Mouse (Mus musculus): ENCODE measurements at regions not wholly inside any gene's neighbourhood (a gene's known extent, or its start where the extent isn't known, plus 50 kb on each side); places are given as distances from the start of the nearest gene placed in this dataset.

GRCm38 (mm10) chr7:72504268-72504667 lies 197.9 kb upstream of the Mctp2 start:
- no peak for DNase-seq

DNA sequence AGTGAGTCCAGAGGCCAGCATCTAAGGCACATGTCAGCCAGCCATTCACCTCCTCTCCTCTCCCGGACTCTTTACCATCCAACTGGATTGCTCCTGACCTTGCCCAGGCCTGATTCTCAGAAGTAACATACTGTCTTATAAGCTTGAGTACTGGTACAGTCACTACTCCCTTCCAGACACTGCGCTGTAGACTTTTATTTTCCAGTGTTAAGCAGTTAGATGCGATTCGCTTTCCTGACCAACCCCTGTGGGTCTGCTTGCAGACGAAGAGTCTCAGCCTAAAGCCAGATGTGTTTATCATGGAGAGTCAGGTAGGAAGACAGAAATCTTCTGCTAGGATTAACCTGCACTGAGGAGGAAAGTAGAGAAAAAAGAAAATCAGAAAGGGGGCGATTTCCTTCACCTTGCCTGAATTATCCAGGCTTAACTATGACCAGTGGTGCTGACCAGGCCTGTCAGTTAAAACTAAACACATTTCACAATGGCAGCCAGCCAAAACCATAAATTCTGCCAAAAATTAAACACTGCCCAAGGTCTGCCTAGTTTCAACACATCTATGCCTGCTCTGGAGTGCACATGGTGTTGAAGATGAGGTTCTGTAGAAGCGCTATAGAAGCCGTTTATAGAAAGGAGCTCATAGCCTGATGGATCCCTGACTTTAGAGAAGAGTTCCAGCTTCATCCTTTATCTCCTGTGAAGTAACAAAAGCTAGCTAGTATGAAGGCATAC lies 199.5 kb upstream of the Mctp2 start:
- DNase-seq, result no peak

- DNase-seq, result no peak
Observed at GRCm38 (mm10) chr7:72507946-72508345, 201.5 kb upstream of the Mctp2 start.

- DNase-seq, result no peak
Observed at GRCm38 (mm10) chr7:72510116-72510515, 203.7 kb upstream of the Mctp2 start.

- DNase-seq, result no peak
Observed at GRCm38 (mm10) chr7:72513446-72513845, 207.0 kb upstream of the Mctp2 start.

- no peak for DNase-seq
Observed at GRCm38 (mm10) chr7:72514851-72515250, 208.4 kb upstream of the Mctp2 start.

DNA sequence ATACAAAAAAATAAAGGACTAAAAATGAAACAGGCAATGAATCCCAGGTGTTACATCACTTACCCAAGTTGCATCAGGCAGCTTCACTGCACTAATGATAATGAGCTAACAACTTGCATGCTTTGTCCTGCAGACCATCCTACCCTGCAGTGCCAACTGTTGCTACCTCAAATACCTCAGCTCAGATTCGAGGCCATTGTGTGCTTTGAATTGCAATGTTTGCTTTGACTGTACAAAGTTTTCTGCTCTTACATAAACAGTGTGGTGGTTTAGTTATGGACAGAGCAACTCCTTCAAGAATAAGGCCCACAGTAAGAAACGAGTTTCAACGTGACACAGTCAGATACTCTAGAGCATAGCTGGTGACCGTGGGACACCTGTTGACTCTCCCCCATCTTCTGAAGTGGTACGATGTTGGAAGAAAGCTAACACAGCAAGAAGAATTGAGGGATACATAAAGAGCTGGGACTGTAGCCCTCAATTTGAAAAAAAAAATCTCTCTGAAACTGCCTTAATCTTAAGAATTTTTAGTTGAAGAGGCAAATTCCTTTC lies 212.1 kb upstream of the Mctp2 start:
- DNase-seq, result no peak

- no peak for DNase-seq
Observed at GRCm38 (mm10) chr7:72519359-72520115, 213.1 kb upstream of the Mctp2 start.

DNA sequence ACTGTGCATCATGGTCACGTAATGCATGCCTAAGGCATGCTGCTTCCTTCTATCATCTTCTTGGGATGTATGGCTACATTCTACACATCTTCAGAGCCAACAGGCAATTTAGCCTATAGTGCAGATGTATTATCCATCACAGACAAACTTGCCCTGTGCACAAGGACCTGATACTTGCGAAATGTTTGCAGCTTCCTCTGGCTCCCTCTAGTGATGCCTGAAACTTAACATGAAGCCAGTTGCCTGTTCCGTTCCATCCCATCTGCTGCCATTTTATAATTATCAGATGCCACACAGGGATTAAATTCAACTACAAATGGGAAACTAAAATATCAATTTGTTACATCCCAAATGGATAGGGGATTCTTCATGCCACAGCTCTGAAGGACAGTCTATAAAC lies 222.5 kb upstream of the Mctp2 start:
- no peak for DNase-seq

DNA sequence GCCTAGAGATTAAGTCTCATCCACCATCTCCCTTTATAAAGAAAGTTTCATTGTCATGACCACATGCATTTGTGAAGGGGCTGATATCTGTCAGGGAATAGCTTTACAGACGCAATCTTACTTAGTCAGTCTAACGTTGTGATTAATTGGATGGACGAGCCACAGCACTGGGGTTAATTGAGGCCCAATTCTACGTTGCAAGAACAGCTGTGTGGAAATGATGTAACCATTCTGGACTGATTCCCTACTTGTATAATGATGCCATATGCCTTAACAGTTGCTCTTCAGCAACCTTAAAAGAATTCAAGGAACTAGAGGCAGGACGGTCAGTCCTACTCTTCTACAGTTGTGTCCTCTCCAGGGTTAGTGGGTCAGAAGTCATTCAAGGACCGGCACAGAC lies 231.9 kb upstream of the Mctp2 start:
- DNase-seq, result no peak

GRCm38 (mm10) chr7:72539915-72540314 lies 233.5 kb upstream of the Mctp2 start:
- DNase-seq, result no peak

DNA sequence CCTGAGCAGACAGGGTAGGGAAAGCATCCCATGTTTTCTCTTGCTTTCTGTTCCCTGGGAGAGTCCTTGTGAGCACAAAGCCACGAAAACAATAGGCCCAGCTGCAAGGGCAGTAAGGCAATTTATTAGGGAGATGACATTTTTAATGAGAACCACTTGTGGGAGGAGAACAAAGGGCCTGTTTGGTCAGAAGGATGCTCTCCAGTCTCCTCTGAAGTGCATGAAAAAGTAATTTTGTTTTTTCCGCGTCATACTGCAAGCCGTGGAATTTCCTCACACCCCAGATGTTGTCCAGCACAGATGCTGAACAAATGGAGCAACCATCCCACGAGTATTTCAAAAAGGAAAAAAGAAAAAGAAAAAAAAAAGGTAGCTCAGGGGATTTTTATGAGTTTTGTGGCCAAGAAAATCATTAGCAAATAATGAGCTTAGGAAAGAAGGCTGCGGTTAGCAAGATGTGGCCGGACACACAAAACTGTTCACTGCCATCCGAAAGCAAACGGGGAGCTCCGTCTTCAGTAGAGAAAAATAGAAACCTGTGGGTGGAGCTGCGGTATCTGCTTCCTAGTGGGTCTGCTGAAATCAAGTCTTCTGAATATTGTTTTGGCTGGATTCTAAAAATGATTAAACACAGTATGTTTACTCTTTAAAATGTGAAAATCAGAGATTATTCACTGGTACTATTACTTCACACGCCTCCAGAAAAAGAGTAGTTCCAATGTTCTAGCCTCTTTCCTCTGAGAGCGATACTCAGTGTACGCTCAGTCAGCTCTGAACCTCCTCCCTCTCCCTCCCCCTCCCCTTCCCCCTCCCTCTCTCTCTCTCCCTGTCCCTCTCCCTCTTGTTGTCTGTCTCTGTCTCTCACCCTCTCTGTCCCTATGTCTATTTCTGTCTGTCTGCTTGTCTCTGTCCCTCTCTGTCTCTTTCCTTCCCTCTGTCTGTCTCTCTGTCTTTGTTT lies 235.4 kb upstream of the Mctp2 start:
- no peak for DNase-seq

DNA sequence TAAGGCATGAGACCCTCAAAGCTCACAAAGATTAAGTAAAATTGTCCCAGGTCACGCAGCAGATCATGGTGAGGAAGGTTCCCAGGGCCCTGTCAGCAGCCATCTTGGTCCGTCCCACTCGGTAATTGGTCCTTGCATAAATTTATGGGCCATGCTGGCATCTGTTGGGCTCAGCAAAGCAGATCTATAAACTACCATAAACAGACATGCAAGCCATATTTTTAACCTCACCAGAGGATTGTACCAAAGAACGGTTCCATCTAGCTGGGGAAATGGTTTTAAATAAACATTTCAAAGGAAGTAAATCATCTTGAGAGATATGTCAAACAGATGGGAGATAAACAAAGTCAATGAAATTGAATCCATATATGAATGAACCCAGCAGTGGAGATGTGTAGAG lies 237.1 kb upstream of the Mctp2 start:
- no peak for DNase-seq

DNA sequence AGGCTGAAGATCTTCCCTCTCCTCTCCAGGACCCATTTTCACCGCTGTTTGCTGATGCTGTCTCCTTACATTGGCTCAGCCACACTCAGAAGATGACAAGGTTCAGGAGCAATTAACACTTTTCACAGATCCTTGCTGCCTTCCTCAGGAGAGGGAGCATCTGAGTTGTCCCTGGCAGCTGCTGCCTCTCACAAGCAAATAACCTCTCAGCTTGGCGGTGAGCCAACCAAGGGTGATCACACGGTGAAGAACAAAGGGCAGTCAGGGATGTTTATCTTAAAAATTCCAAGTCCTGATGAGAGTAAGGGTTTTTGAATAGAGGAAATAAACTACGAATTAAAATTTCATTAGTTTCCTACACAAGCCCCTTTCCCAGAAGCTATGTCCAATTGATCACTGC lies 237.5 kb upstream of the Mctp2 start:
- DNase-seq, result no peak

DNA sequence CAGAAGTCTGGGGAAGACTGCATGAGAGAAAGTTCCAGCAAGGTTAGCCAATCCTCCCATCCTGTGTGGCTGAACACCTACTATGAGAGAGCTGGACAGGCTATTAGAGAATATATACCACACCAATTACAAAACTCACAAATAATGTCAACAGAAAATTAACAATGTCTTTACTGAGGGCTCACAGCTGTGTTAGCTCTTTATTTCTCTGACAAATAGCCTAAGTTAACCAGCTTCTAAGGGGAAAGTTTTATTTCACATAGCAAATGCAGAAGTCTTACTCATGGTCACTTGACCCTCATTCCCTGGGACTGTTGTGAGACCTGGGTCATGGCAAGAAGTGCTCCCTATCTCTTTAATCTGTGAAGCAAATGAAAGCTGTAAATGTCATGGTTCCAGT lies 261.0 kb upstream of the Mctp2 start:
- DNase-seq, result no peak

DNA sequence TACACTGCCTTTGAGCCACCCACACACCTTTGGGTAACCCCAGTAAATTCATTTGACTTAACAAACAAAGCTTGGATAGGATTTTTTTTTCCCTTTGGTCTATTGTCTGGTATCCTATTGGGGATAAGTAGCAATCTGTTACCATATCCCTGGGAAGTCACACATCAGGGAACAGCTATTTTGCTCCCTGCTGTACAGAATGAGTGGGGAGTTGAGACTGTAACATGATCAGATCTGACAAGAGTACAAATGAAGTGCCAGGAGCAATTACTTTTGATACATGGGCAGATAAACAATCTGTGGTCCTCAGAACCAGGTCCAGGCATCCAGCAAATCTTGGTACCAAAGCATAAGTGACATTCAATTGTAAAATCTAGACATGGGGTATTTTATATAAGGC lies 262.8 kb upstream of the Mctp2 start:
- DNase-seq, result no peak

DNA sequence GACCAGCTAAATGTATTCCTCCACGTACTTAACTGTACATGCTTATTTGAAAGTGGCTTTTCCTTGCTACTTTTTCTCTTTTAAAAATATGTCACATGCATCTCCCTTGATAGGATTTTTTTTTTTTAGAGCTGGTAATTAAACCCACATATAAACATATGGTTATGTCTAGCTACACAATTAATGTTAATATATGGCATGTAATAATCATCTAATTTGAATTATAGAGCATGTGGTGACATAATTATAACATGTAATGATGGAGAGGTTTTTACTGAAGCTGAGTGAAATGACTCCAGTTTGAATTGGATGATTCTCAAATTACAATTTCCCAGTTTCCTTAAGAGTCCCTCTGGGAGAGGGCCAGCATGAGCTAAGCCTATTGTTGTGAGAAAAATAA lies 267.9 kb upstream of the Mctp2 start:
- DNase-seq, result no peak

- no peak for DNase-seq
Observed at GRCm38 (mm10) chr7:72584427-72584826, 278.0 kb upstream of the Mctp2 start.

DNA sequence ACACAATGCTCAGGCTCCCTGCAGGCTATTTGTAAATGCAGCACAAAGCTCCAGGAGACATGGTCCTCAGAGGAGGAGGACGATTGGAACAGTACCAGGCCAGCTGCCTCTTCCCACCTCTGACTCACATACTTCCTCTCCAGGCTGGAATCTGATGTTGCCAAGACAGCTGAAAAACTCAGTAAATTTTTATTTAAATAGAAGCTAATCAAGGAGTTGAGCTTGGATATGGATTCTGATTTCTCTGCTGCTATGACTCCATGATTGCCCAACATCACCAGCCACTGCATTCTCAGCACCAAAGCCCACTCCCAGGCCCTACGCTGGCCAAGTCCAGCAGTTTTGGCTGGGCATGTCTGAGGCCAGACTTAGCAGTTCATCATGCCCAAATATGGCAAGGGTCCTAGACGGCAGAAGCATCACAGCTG lies 282.8 kb upstream of the Mctp2 start:
- no peak for DNase-seq

- DNase-seq, result no peak
Observed at GRCm38 (mm10) chr7:72590351-72591115, 284.1 kb upstream of the Mctp2 start.

DNA sequence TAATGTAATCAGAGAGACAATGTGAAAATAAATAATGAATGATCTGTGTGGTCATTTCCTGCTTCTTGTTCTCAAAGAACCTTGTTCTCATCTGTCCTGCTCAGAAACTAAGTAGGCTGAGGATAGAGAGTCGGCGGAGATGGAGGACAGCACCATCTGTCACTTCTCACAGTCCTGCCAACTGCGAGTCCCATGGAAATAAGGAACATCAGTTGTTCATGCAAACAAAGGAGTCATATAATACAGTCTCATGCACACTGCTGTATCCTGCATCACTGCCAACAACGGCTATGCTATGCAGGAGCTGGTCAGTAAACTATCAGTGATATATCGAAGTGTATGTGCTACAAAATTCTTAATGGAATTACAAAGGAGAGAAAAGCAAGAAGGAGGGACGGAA lies 285.7 kb upstream of the Mctp2 start:
- no peak for DNase-seq

DNA sequence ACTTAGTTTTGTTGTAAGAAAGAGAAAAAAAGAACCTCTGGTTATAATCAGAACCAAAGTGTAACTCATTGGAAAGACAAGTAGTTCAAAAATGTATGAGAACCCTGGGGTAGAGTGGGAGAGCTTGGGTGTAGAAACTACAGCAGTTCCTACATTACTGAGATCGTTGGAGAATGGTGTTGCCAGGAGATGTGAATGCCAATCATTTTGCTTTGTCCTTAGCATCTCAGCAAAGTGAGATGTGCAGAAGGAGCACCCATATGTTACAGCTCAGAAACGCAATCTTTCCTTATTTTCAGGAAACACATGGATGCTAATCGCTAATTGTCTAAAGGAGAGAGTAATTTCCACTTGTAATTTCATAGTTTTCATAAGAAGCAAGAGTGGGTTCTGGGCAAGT lies 286.2 kb upstream of the Mctp2 start:
- no peak for DNase-seq

All from thymus, adult 18-20 months (tissue).